Mouse (Mus musculus): ENCODE results near the gene Olfr67. TPM values are rescaled to one million over a fixed set of nuclear protein-coding genes. Genes with fewer than 3 reads are reported as not detected.

Olfr67 gene
- 0.01 TPM in 2 replicates for polyA plus RNA-seq (2012; rRNA removed)

GRCm38 (mm10) chr7:103791721-103792120 is at the start of gene Olfr67:
TSS of gene Olfr67 (minus strand) at chr7:103791821.

GRCm38 (mm10) chr7:103840268-103840667 is 48.6 kb upstream of the Olfr67 start, which contains the start of gene Hbb-bh2:
TSS of gene Hbb-bh2 (minus strand) at chr7:103840520.

GRCm38 (mm10) chr7:103827808-103828207 is 36.2 kb upstream of the Olfr67 start, which contains the start of gene Hbb-bs:
TSS of gene Hbb-bs (minus strand) at chr7:103828096.

GRCm38 (mm10) chr7:103813766-103814165 is 22.1 kb upstream of the Olfr67 start, which contains the start of gene Hbb-bt:
TSS of gene Hbb-bt (minus strand) at chr7:103813996.

GRCm38 (mm10) chr7:103779598-103779997 is 12.0 kb downstream of the Olfr67 start, which contains the start of gene Olfr68:
TSS of gene Olfr68 (minus strand) at chr7:103779698.

GRCm38 (mm10) chr7:103771494-103771893 is 20.1 kb downstream of the Olfr67 start, which contains the start of gene Olfr69:
TSS of gene Olfr69 (minus strand) at chr7:103771594.

GRCm38 (mm10) chr7:103757233-103757632 is 34.4 kb downstream of the Olfr67 start, which contains the start of gene Olfr630:
TSS of gene Olfr630 (minus strand) at chr7:103757333.

GRCm38 (mm10) chr7:103744843-103745242 is 46.8 kb downstream of the Olfr67 start, which contains the start of gene Olfr629:
TSS of gene Olfr629 (minus strand) at chr7:103744943.

Other genes with a start within 250 kb of the Olfr67 start
- not detected in 2 replicates for gene Olfr612, start 249.1 kb downstream of the Olfr67 start, polyA plus RNA-seq (2012; rRNA removed)
- not detected in 2 replicates for gene Olfr613, start 243.7 kb downstream of the Olfr67 start, polyA plus RNA-seq (2012; rRNA removed)
- not detected in 2 replicates for gene Olfr615, start 235.7 kb downstream of the Olfr67 start, polyA plus RNA-seq (2012; rRNA removed)
- not detected in 2 replicates for gene Olfr616, start 222.7 kb downstream of the Olfr67 start, polyA plus RNA-seq (2012; rRNA removed)
- gene Olfr617, start 218.8 kb downstream of the Olfr67 start, polyA plus RNA-seq (2012; rRNA removed): not detected in 2 replicates
- gene Olfr618, start 201.7 kb downstream of the Olfr67 start, polyA plus RNA-seq (2012; rRNA removed): not detected in 2 replicates
- gene Olfr619, start 191.2 kb downstream of the Olfr67 start, polyA plus RNA-seq (2012; rRNA removed): not detected in 2 replicates
- gene Olfr620, start 179.3 kb downstream of the Olfr67 start, polyA plus RNA-seq (2012; rRNA removed): not detected in 2 replicates
- 0.02 TPM in 1 of 2 replicates, not detected in the other for gene Olfr622, start 149.1 kb downstream of the Olfr67 start, polyA plus RNA-seq (2012; rRNA removed)
- not detected in 2 replicates for gene Olfr623, start 128.1 kb downstream of the Olfr67 start, polyA plus RNA-seq (2012; rRNA removed)
- 0.01 TPM in 2 replicates for gene Olfr624, start 120.6 kb downstream of the Olfr67 start, polyA plus RNA-seq (2012; rRNA removed)
- gene Olfr625-ps1, start 109.1 kb downstream of the Olfr67 start, polyA plus RNA-seq (2012; rRNA removed): not detected in 2 replicates
- not detected in 2 replicates for gene Olfr243, start 77.2 kb downstream of the Olfr67 start, polyA plus RNA-seq (2012; rRNA removed)
- gene Olfr628, start 61.4 kb downstream of the Olfr67 start, polyA plus RNA-seq (2012; rRNA removed): not detected in 2 replicates
- 0.03 and 0.10 TPM in 2 replicates for gene Olfr629, start 46.9 kb downstream of the Olfr67 start, polyA plus RNA-seq (2012; rRNA removed)
- 0.01 and 0.02 TPM in 2 replicates for gene Olfr630, start 34.5 kb downstream of the Olfr67 start, polyA plus RNA-seq (2012; rRNA removed)
- gene Olfr69, start 20.2 kb downstream of the Olfr67 start, polyA plus RNA-seq (2012; rRNA removed): 0.03 TPM in 1 of 2 replicates, not detected in the other
- gene Olfr68, start 12.1 kb downstream of the Olfr67 start, polyA plus RNA-seq (2012; rRNA removed): 0.04 and 0.08 TPM in 2 replicates
- 28,363 and 31,511 TPM in 2 replicates for gene Hbb-bt, start 22.2 kb upstream of the Olfr67 start, polyA plus RNA-seq (2012; rRNA removed)
- gene Hbb-bs, start 36.3 kb upstream of the Olfr67 start, polyA plus RNA-seq (2012; rRNA removed): 108,653 and 122,218 TPM in 2 replicates
- not detected in 2 replicates for gene Hbb-bh2, start 48.7 kb upstream of the Olfr67 start, polyA plus RNA-seq (2012; rRNA removed)
- 3.5 and 3.6 TPM in 2 replicates for gene Hbb-bh1, start 51.3 kb upstream of the Olfr67 start, polyA plus RNA-seq (2012; rRNA removed)
- gene Hbb-y, start 61.4 kb upstream of the Olfr67 start, polyA plus RNA-seq (2012; rRNA removed): 8.8 and 9.9 TPM in 2 replicates
- gene Olfr66, start 94.4 kb upstream of the Olfr67 start, polyA plus RNA-seq (2012; rRNA removed): not detected in 2 replicates
- gene Olfr64, start 102.7 kb upstream of the Olfr67 start, polyA plus RNA-seq (2012; rRNA removed): not detected in 2 replicates
- not detected in 2 replicates for gene Olfr65, start 111.7 kb upstream of the Olfr67 start, polyA plus RNA-seq (2012; rRNA removed)
- 0.23 and 0.30 TPM in 2 replicates for gene Olfr631, start 137.0 kb upstream of the Olfr67 start, polyA plus RNA-seq (2012; rRNA removed)
- gene Olfr632, start 142.5 kb upstream of the Olfr67 start, polyA plus RNA-seq (2012; rRNA removed): 0.49 and 0.53 TPM in 2 replicates
- 0.01 TPM in 1 of 2 replicates, not detected in the other for gene Olfr633, start 152.6 kb upstream of the Olfr67 start, polyA plus RNA-seq (2012; rRNA removed)
- 0.01 TPM in 1 of 2 replicates, not detected in the other for gene Olfr635, start 179.3 kb upstream of the Olfr67 start, polyA plus RNA-seq (2012; rRNA removed)
- gene Olfr638, start 206.9 kb upstream of the Olfr67 start, polyA plus RNA-seq (2012; rRNA removed): 0.04 TPM in 1 of 2 replicates, not detected in the other
- not detected in 2 replicates for gene Olfr639, start 225.5 kb upstream of the Olfr67 start, polyA plus RNA-seq (2012; rRNA removed)
- gene Olfr640, start 233.8 kb upstream of the Olfr67 start, polyA plus RNA-seq (2012; rRNA removed): not detected in 2 replicates
- gene Olfr641, start 243.6 kb upstream of the Olfr67 start, polyA plus RNA-seq (2012; rRNA removed): not detected in 2 replicates

Data from liver, embryonic 18 days (tissue).